Mouse (Mus musculus): ENCODE results near the gene Gm28042.

DNA sequence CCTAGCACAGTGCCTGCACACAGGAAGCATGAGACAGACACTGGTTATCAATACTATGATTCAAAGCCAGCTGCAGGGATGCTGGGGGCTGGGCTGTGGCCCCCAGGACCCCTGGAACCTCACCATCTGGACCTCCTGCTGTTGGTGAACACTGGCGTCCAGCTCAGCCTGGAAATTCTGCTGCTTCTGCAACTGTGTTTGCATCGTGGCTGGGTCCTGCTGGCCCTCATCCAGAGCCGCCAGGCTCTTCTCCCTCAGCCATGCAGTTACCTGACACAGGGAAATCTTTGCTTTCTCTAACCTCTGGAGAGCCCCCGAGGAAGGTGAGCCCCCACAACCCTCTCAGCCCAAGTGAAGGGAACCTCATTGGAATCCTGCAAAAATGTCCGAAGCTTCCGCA, 24.1 kb downstream of the Gm28042 start:
- TF ChIP-seq CTCF (conservative IDR thresholded peaks at IDR 0.05 in 1 of 2, IDR thresholded peaks at IDR 0.05 in 1 of 2; ENCODE audit: low read depth in 2 of 2, low read length in 2 of 2) (no peak), RCOR1 (conservative IDR thresholded peaks at IDR 0.05; ENCODE audit: low read depth, low read length) (no peak), POLR2A (IDR thresholded peaks at IDR 0.05; ENCODE audit: low read depth, low read length) (no peak), EP300 (IDR thresholded peaks at IDR 0.05; ENCODE audit: low read length) (no peak), GABPA (IDR thresholded peaks at IDR 0.05; ENCODE audit: insufficient replicate concordance, low read depth, low read length) (no peak), BHLHE40 (IDR thresholded peaks at IDR 0.05; ENCODE audit: low read depth, low read length) (no peak), NRF1 (IDR thresholded peaks at IDR 0.05; ENCODE audit: low read depth, low read length) (no peak), TCF12 (IDR thresholded peaks at IDR 0.05; ENCODE audit: low read depth, low read length) (no peak), RAD21 (IDR thresholded peaks at IDR 0.05; ENCODE audit: low read depth, low read length) (no peak)
